Mouse (Mus musculus) midbrain, embryonic 15.5 days (tissue): ENCODE measurements at regions not wholly inside any gene's neighbourhood (a gene's known extent, or its start where the extent isn't known, plus 50 kb on each side); places are given as distances from the start of the nearest gene placed in this dataset.

ENCODE experiments used
- ATAC-seq: fragments of 200-750 bp; cut with Nextera tagmentation; replicated peaks from 2 replicates; pipeline ENCODE4 v1.8.0; 2017; ENCODE audit warnings: moderate TSS enrichment
- H3K27ac ChIP-seq: fragments of 300-500 bp; sonication (generic); 2 replicates; pipeline ENCODE4 v1.5.1; 2015; ENCODE audit warnings: mild to moderate bottlenecking, inconsistent platforms
- H3K27me3 ChIP-seq: fragments of 300-500 bp; sonication (generic); replicated peaks from 2 replicates; pipeline ENCODE4 v1.6.1; 2015; ENCODE audit warnings: inconsistent platforms
- H3K36me3 ChIP-seq: fragments of 300-500 bp; sonication (generic); replicated peaks from 2 replicates; pipeline ENCODE4 v1.6.1; 2015; ENCODE audit warnings: inconsistent platforms
- H3K4me1 ChIP-seq: fragments of 300-500 bp; sonication (generic); 2 replicates; pipeline ENCODE4 v1.6.1; 2015; ENCODE audit warnings: inconsistent platforms
- H3K4me2 ChIP-seq: fragments of 300-500 bp; sonication (generic); 2 replicates; pipeline ENCODE4 v1.6.1; 2015; ENCODE audit warnings: inconsistent platforms, mild to moderate bottlenecking, moderate library complexity
- H3K4me3 ChIP-seq: fragments of 300-500 bp; sonication (generic); 2 replicates; pipeline ENCODE4 v1.5.1; 2015; ENCODE audit warnings: mild to moderate bottlenecking, inconsistent platforms
- H3K9ac ChIP-seq: fragments of 300-500 bp; sonication (generic); 2 replicates; pipeline ENCODE4 v1.6.1; 2015; ENCODE audit warnings: mild to moderate bottlenecking, inconsistent platforms
- H3K9me3 ChIP-seq: fragments of 300-500 bp; sonication (generic); 2 replicates; pipeline ENCODE4 v1.6.1; 2016; ENCODE audit warnings: inconsistent platforms
- WGBS: fragments of 180-500 bp; shearing (Covaris S2); methylation state at CpG from one replicate; pipeline ENCODE4 v1.1.7; 2015; ENCODE audit warnings: mixed read lengths; 5-methylcytosine and 5-hydroxymethylcytosine counted together

GRCm38 (mm10) chr9:69900871-69901270 lies 88.4 kb upstream of the Bnip2 start:
- WGBS = 65% methylated on average over 6 of the region's 6 CpGs
- no peaks in the 10 kb centered on the region for H3K36me3 ChIP-seq

GRCm38 (mm10) chr9:69907123-69907945 lies 81.9 kb upstream of the Bnip2 start:
- Histone ChIP-seq H3K9me3 (no peaks in the 10 kb centered on the region), H3K4me3 (peak overlapping the region; percentile 14; the same call in 1 of the 2 replicates), H3K4me2 (peak overlapping the region; percentile 41), H3K9ac (no peak overlapping the region), H3K27ac (peak overlapping the region; percentile 70), H3K4me1 (peaks cover 14% of the 10 kb centered on the region), H3K36me3 (no peaks in the 10 kb centered on the region), H3K27me3 (peaks cover 4% of the 10 kb centered on the region; the same call in 1 of the 2 replicates)
- 19% methylated on average over 21 of the region's 21 CpGs for WGBS
- peak; percentile 67; the same call in 1 of the 2 replicates for ATAC-seq

More at GRCm38 (mm10) chr9:69900871-69901270, 88.4 kb upstream of the Bnip2 start:
- Histone ChIP-seq H3K27ac (no peak overlapping the region), H3K9me3 (no peaks in the 10 kb centered on the region), H3K4me1 (peaks cover 28% of the 10 kb centered on the region), H3K4me3 (no peak overlapping the region), H3K9ac (no peak overlapping the region), H3K4me2 (no peak overlapping the region), H3K27me3 (no peaks in the 10 kb centered on the region)
- no peak for ATAC-seq

GRCm38 (mm10) chr9:69910621-69911020 lies 78.6 kb upstream of the Bnip2 start:
- no peak overlapping the region for H3K27ac ChIP-seq
- no peak overlapping the region for H3K9ac ChIP-seq
- H3K4me1 ChIP-seq = peaks cover 14% of the 10 kb centered on the region
- H3K9me3 ChIP-seq = no peaks in the 10 kb centered on the region
- H3K36me3 ChIP-seq = no peaks in the 10 kb centered on the region
- ATAC-seq = no peak
- H3K27me3 ChIP-seq = peaks cover 4% of the 10 kb centered on the region; the same call in 1 of the 2 replicates
- 78% methylated on average over 4 of the region's 4 CpGs for WGBS
- H3K4me3 ChIP-seq = no peak overlapping the region
- no peak overlapping the region for H3K4me2 ChIP-seq

GRCm38 (mm10) chr9:69928126-69928525 lies 61.1 kb upstream of the Bnip2 start:
- no peak overlapping the region for H3K4me2 ChIP-seq
- H3K36me3 ChIP-seq = no peaks in the 10 kb centered on the region
- H3K4me1 ChIP-seq = peaks cover 3% of the 10 kb centered on the region; the same call in 1 of the 2 replicates
- H3K9me3 ChIP-seq = no peaks in the 10 kb centered on the region
- no peak overlapping the region for H3K27ac ChIP-seq
- no peak for ATAC-seq
- 60% methylated on average over 2 of the region's 2 CpGs for WGBS
- no peak overlapping the region for H3K4me3 ChIP-seq
- H3K27me3 ChIP-seq = no peaks in the 10 kb centered on the region
- no peak overlapping the region for H3K9ac ChIP-seq

- Histone ChIP-seq H3K4me1 (no peaks in the 10 kb centered on the region), H3K27ac (no peak overlapping the region), H3K4me2 (no peak overlapping the region), H3K27me3 (no peaks in the 10 kb centered on the region), H3K36me3 (no peaks in the 10 kb centered on the region), H3K4me3 (no peak overlapping the region), H3K9ac (no peak overlapping the region), H3K9me3 (no peaks in the 10 kb centered on the region)
- no peak for ATAC-seq
- WGBS = 76% methylated on average over 3 of the region's 3 CpGs
Observed at GRCm38 (mm10) chr9:69937863-69938262, 51.4 kb upstream of the Bnip2 start.
